Mouse (Mus musculus): ENCODE data around the gene Slc24a3. TPM values are rescaled to one million over a fixed set of nuclear protein-coding genes. Genes with fewer than 3 reads are reported as not detected.

The Slc24a3 gene
- polyA plus RNA-seq, 2 experiments, result 0.58 TPM

DNA sequence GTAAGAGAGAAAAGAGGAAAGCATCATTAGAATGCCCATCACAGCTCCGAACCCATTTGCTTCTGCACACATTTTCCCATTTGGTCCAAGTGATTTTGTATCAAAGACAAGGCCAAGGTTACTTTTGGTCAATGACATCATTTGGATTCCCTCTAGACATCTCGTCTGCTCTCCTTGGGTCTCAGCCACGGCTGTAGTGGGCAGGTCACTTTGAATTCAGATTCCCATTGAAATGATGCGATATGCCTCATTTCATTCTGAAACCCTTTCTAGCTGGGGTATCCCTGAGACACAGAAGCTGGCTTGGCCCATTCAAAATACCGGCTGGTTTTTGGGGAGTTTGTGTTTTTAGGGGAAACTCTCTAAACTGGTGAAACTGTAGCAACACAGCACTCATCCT lies 59.8 kb downstream of the Slc24a3 start:
- DNase-seq (ENCODE audit: low read depth in 3 of 3, low spot score in 3 of 3), result no peak
- H3K36me3 ChIP-seq (replicated peaks; ENCODE audit: control insufficient read depth, insufficient read depth, low read depth), result no peaks in the 10 kb centered on the region
- no peaks in the 10 kb centered on the region for H3K9me3 ChIP-seq (ENCODE audit: control insufficient read depth, low read length)
- WGBS (ENCODE audit: insufficient replicate concordance), result 66% methylated on average over 5 of the region's 5 CpGs
- H3K9ac ChIP-seq (replicated peaks), result no peak overlapping the region
- no peak overlapping the region for H3K27ac ChIP-seq
- no peak overlapping the region for H3K4me3 ChIP-seq (ENCODE audit: insufficient read depth in 1 of 2, low read depth in 2 of 2, low read length in 2 of 2)
- no peaks in the 10 kb centered on the region for H3K27me3 ChIP-seq (ENCODE audit: control insufficient read depth, insufficient read depth, low read length)
- H3K4me2 ChIP-seq (ENCODE audit: low read depth), result no peak overlapping the region
- TF ChIP-seq CTCF (IDR thresholded peaks at IDR 0.05; ENCODE audit: low read depth) (no peak), EP300 (IDR thresholded peaks at IDR 0.05; ENCODE audit: low read depth) (no peak)
- peaks cover 0 to 25% of the 10 kb centered on the region in 2 experiments; a peak in 2 of 4 replicates for H3K4me1 ChIP-seq (replicated peaks; ENCODE audit: control insufficient read depth in 2 of 2, insufficient read depth in 2 of 2, low read length in 1 of 2)
- ATAC-seq (ENCODE audit: insufficient read depth), result no peak

DNA sequence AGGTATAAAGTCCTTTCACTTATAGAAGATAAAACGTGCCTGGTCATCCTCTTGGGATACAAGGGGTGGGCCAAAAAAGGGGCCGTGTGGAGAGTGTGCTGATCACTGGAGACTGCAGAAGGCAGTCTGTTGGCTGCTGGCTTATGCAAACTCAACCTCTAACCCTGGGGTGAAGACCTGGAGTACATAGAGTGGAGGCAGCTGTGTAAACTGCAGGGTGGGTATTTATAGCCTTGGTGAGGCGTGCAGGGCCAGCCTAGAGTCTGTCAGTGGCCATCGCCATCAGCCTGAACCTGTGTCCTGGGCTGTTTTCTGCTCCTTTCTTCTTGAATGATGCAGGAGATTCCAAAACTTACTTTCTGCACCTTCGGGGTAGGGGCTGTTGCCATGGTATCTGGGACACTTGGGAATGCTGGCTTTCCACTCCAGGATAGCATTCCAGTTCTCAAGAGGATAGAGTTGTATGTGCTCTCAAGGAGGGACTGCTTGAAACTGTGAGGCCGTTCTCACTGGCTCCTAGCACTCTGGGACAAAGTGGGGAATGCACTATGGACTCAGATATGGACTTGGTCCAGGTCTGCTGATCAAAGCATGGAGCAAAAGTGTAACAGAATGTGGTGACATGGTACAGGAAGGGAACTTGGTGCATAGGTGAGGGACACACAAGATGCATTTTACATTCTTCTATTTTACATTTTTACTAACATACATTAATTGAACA lies 65.4 kb downstream of the Slc24a3 start:
- Histone ChIP-seq H3K4me3 (ENCODE audit: insufficient read depth in 1 of 2, low read depth in 2 of 2, low read length in 2 of 2) (no peak overlapping the region), H3K27me3 (ENCODE audit: control insufficient read depth, insufficient read depth, low read length) (no peaks in the 10 kb centered on the region), H3K36me3 (replicated peaks; ENCODE audit: control insufficient read depth, insufficient read depth, low read depth) (no peaks in the 10 kb centered on the region), H3K4me1 (replicated peaks; ENCODE audit: control insufficient read depth in 2 of 2, insufficient read depth in 2 of 2, low read length in 1 of 2) (peaks cover 3 to 20% of the 10 kb centered on the region in 2 experiments; a peak in 3 of 4 replicates), H3K9me3 (ENCODE audit: control insufficient read depth, low read length) (no peaks in the 10 kb centered on the region), H3K9ac (replicated peaks) (no peak overlapping the region), H3K4me2 (ENCODE audit: low read depth) (no peak overlapping the region), H3K27ac (no peak overlapping the region)
- ATAC-seq (ENCODE audit: insufficient read depth) (peak; percentile 83), DNase-seq (ENCODE audit: low read depth in 3 of 3, low spot score in 3 of 3) (no peak)
- 48% methylated on average over 6 of the region's 6 CpGs for WGBS (ENCODE audit: insufficient replicate concordance)
- no peak for TF ChIP-seq EP300 (IDR thresholded peaks at IDR 0.05; ENCODE audit: low read depth)
- TF ChIP-seq CTCF (IDR thresholded peaks at IDR 0.05; ENCODE audit: low read depth), result no peak

DNA sequence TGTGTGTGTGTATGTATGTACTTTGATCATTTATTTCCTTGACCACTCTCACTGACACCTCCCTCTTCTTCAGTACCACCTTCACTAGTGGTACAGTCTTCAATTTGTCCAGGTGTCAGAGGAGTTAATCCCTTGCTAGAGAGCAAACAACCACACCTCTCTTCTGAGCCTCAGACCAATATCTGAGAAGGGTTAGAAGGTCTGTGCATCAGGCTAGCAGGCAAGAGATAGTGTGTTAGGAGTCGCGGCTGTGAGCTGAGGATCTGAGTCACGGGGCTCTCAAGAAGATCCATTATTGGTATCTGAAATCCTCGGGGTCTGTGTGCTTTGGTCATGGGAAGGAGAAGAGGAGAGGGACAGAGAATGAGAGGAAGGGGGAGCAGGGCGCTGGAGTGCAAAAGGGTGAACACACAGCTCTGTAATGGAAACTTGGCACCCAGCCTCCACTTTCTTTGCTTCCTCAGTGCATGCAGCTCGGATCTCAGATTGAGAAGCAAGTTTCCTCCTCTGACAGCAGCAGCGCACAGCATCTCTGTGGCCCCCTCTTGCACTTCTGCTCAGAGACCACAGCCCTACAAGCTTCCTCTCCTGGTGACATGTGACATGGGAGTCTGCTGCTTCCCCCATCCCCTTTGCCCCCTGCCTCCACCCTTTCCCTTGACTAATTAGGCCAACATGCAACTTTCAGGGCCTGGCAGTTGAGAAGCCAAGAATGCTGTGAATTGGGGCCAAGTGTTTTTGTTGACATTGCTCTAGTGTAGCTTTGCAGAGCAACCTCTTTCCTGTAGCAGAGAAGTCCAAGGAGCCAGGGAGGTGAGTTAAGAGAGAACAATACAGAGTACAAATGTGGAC lies 66.2 kb downstream of the Slc24a3 start:
- H3K4me3 ChIP-seq (ENCODE audit: insufficient read depth in 1 of 2, low read depth in 2 of 2, low read length in 2 of 2), result no peak overlapping the region
- H3K9me3 ChIP-seq (ENCODE audit: control insufficient read depth, low read length), result no peaks in the 10 kb centered on the region
- peak overlapping the region; percentile 29 for H3K4me2 ChIP-seq (ENCODE audit: low read depth)
- TF ChIP-seq EP300 (IDR thresholded peaks at IDR 0.05; ENCODE audit: low read depth) (no peak), CTCF (IDR thresholded peaks at IDR 0.05; ENCODE audit: low read depth) (no peak)
- no peaks in the 10 kb centered on the region for H3K27me3 ChIP-seq (ENCODE audit: control insufficient read depth, insufficient read depth, low read length)
- no peak overlapping the region for H3K9ac ChIP-seq (replicated peaks)
- H3K4me1 ChIP-seq (replicated peaks; ENCODE audit: control insufficient read depth in 2 of 2, insufficient read depth in 2 of 2, low read length in 1 of 2), result peaks cover 3 to 20% of the 10 kb centered on the region in 2 experiments; a peak in 3 of 4 replicates
- 5% methylated on average over 7 of the region's 7 CpGs for WGBS (ENCODE audit: insufficient replicate concordance)
- DNase-seq (ENCODE audit: low read depth in 3 of 3, low spot score in 3 of 3) (no peak), ATAC-seq (ENCODE audit: insufficient read depth) (peak; percentile 37)
- H3K27ac ChIP-seq, result no peak overlapping the region
- H3K36me3 ChIP-seq (replicated peaks; ENCODE audit: control insufficient read depth, insufficient read depth, low read depth), result no peaks in the 10 kb centered on the region

GRCm38 (mm10) chr2:145246384-145246783 lies 78.8 kb downstream of the Slc24a3 start:
- Histone ChIP-seq H3K9ac (replicated peaks) (no peak overlapping the region), H3K4me1 (replicated peaks; ENCODE audit: control insufficient read depth in 2 of 2, insufficient read depth in 2 of 2, low read length in 1 of 2) (no peaks in the 10 kb centered on the region), H3K4me3 (ENCODE audit: insufficient read depth in 1 of 2, low read depth in 2 of 2, low read length in 2 of 2) (no peak overlapping the region), H3K27me3 (ENCODE audit: control insufficient read depth, insufficient read depth, low read length) (no peaks in the 10 kb centered on the region), H3K36me3 (replicated peaks; ENCODE audit: control insufficient read depth, insufficient read depth, low read depth) (no peaks in the 10 kb centered on the region), H3K27ac (no peak overlapping the region), H3K9me3 (ENCODE audit: control insufficient read depth, low read length) (no peaks in the 10 kb centered on the region), H3K4me2 (ENCODE audit: low read depth) (no peak overlapping the region)
- DNase-seq (ENCODE audit: low read depth in 3 of 3, low spot score in 3 of 3) (no peak), ATAC-seq (ENCODE audit: insufficient read depth) (no peak)
- TF ChIP-seq EP300 (IDR thresholded peaks at IDR 0.05; ENCODE audit: low read depth) (no peak), CTCF (IDR thresholded peaks at IDR 0.05; ENCODE audit: low read depth) (no peak)
- 42% methylated on average over 4 of the region's 4 CpGs for WGBS (ENCODE audit: insufficient replicate concordance)

DNA sequence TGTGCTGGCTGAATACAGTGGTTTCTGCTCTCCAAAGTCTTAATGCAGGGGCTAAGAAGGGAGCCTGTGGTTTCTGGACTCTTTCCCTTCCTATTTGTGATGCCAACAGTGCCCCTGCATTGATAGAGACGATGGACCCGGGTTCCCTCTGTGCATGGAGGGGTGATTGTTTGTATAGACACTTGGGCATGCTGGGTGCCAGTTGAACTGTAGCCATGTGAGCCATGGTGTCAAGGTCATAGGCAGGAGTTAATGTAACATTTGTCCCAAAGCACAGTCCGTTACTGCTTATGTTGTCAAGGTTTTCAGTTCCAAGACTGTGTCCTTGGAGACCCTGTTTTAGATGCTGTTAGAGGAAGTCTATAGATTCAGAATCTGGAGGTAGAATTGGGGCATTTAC lies 80.6 kb downstream of the Slc24a3 start:
- DNase-seq (ENCODE audit: low read depth in 3 of 3, low spot score in 3 of 3) (no peak), ATAC-seq (ENCODE audit: insufficient read depth) (no peak)
- 50% methylated on average over 3 of the region's 3 CpGs for WGBS (ENCODE audit: insufficient replicate concordance)
- no peaks in the 10 kb centered on the region for H3K9me3 ChIP-seq (ENCODE audit: control insufficient read depth, low read length)
- H3K4me2 ChIP-seq (ENCODE audit: low read depth), result no peak overlapping the region
- no peak overlapping the region for H3K4me3 ChIP-seq (ENCODE audit: insufficient read depth in 1 of 2, low read depth in 2 of 2, low read length in 2 of 2)
- no peaks in the 10 kb centered on the region for H3K4me1 ChIP-seq (replicated peaks; ENCODE audit: control insufficient read depth in 2 of 2, insufficient read depth in 2 of 2, low read length in 1 of 2)
- H3K27me3 ChIP-seq (ENCODE audit: control insufficient read depth, insufficient read depth, low read length), result no peaks in the 10 kb centered on the region
- no peak overlapping the region for H3K27ac ChIP-seq
- no peak overlapping the region for H3K9ac ChIP-seq (replicated peaks)
- TF ChIP-seq CTCF (IDR thresholded peaks at IDR 0.05; ENCODE audit: low read depth) (no peak), EP300 (IDR thresholded peaks at IDR 0.05; ENCODE audit: low read depth) (no peak)
- no peaks in the 10 kb centered on the region for H3K36me3 ChIP-seq (replicated peaks; ENCODE audit: control insufficient read depth, insufficient read depth, low read depth)

Data from liver, embryonic 14.5 days (tissue).